Mouse (Mus musculus): ENCODE measurements around the gene Strn3.

Strn3 gene

DNA sequence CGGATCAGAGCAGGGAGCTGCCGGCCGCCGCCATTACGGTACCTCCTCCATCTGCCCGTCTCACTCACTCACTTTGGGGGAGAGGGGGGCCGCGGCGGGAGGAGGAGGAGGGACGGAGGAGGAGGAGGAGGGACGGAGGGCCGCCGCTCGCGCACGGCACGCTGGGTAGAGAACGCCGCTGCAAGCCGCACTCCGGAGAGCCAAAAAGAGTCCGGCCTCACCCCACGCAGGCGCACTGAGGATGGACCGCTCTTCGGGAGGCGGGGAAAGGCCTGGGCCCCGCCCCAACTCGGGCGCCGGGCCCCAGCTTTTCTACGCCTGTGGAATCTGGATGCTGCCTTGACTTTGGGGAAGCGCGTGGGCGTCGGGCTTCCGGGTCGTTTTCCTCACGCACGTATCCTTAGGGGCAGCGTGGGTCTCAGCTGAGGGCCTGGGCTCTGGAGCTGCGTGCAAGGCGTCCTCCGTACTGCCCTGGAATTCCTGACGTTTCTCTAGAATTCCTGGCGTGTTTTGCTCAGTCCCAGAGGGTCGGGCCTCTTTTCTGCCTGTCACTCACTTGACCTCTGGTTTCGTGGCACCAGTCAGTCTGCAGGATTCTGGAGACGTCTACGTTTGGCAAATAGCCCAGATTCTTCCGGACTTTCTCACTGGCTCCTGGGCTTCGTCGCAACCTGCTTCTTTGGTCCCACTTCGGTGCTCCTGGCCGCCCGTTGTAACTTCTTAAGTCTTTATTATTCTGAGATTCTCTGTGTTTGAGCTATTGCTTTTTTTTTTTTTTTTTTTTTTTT lies at the start of gene Strn3:
Strn3 (minus strand) TSS at position 53 of the 788 bp plus-strand sequence.
- peak; percentile 97 for DNase-seq

DNA sequence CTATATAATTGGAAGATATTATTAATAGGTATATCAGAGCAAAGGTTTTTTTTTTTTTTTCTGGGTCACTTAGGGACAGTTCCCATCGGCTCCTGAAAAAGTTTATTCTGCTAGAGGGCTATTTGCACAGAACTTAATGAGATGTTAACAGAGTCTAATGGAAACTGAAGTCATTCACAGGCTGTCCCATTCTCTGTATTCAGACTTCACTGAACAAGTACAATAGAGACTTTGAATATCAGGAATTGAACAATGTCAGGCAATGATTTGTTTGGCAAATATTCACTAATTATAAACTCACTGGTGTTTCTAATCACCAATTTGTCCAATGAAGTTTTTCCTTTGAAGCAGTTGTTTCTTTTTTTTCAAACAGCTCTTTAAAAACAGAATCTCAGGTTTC lies 45.1 kb upstream of the Strn3 start:
- no peak for DNase-seq

DNA sequence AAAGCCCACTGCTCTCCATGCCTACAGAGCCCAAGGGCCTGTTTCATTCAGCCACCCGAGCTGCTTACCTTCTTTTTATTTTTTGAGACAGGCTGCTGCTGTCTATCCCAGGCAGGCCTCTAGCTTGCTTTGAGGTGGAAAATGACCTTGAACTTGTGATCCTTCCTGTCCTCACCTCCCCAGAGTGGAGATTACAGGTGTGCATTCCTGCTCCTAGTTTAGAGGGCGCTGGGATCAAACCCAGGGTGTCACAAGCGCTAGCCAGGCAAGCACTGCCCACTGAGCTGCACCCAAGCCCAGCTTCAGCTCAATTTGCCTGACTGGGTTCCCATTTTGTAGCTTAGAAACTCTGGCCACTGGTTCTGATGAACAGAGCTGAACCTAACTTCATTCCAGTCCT lies 44.7 kb upstream of the Strn3 start:
- no peak for DNase-seq

DNA sequence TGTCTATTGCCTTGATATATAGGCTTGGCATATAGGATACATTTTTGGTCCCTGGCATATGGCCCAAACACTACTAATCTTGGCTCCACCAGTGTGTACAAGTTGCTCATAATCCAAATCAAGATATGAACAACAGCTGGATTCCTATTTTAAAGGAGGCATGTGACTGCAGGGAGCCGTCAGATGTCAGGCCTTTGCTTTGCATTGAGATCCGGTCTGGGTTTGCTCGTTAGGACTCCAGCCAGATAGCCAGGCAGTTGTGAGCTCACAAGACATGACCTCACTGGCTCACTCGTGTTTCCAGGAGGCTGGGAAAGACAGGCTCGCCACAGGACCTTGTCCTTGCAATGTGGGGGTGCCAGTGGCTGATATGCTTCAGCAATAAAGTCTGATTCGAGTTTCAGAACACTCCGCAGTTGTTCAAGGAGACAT lies 44.2 kb upstream of the Strn3 start:
- no peak for DNase-seq

DNA sequence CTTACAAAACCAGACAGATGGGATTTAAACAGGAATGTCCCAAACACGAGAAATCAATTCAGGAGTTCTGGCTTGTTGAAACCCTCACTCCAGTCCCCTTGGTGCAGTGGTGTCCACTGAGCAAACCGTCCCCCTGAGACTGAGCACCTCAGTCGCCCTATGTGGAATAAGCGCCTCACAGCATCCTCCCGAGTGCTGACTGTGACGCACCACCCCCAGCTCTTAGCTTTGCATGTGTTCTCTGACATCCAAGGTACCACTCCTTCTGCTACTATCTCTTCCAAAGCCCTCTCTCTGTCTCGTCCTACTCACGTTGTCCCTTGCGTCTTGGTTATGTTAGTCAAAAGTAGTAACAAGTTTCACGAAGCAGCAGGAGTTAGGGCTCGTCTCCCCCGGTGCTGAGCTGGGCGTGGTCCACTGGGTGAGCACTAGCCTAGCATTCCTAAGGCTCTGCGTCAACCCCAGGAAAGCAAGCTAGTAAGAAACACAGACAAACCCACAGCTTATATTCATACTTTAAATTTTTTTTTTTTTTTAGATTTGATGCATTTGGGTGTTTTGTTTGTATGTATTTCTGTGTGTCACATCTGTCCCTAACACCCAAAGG lies 43.0 kb upstream of the Strn3 start:
- DNase-seq, result no peak

DNA sequence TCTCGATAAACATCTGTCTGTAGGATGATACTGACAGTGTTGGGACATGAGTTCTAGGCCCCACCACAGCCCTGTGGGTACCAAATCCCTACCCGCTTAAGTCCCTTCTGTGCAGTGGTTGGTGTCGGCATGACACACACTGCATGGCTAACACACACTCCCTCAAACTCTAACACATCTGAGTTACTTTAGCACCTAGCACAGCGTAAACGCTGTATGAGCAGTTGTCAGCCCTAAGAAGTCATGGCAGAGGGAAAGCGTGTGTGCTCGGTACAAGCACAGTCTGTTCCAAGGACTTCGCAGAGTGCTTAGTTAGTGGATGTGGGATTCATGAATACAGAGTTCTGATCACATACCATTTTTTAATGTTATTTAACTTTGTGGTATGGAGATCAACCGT lies 38.1 kb upstream of the Strn3 start:
- no peak for DNase-seq

DNA sequence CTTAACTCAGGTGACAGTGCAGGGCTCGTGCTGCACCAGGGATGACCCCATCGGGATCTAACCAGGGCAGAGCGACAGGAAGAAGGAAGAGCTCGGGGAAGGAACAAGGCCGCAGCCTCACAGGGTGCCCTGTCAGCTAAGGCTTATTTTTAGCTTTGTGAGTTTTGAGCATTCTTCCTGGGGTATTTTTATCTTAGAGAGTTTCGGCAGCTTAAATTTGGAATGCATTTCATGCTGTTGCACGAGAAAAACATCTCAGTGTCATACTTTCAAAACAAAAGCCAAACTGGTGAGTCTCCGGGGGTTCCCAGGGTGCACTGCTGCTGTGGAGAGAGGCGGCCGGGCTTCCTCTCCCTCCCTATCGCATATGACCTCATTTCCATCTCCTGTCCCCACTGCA lies 37.4 kb upstream of the Strn3 start:
- no peak for DNase-seq

DNA sequence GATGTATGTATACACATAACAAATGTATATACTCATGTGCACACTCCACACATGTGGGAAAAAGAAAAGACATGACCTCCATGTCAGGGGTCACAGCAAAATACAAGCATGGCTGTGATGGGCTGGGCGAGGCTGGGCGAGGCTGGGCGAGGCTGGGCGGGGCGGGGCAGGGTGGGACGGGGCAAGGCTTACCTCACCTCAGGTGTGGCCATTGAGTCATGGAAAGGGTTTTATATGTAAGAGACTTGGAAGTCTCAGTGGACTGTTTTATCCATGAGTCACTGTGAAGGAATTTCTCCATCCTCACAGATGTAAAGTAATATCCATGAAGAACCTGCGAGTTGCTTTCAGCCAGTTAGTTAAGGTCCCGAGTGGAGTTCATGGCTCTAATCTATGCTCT lies 30.1 kb upstream of the Strn3 start:
- no peak for DNase-seq

DNA sequence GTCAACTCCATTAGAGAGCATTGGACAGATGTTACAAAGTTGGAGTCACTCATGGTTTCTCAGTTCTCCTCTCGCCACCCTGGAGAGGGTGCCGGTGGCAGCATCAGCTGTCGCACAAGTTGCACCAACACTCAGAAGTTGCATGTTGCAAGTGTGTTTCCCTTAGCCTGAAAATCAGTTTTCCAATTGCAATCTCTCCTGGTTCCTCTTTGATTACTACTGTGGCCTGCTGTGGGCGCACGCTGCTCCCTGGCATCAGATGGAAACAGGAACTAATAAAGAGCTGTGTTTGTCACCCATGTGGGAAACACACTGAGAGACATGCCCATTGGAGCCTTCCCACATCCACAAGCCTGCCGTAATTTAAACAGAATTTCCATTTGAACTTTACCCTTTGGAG lies 26.9 kb upstream of the Strn3 start:
- no peak for DNase-seq

DNA sequence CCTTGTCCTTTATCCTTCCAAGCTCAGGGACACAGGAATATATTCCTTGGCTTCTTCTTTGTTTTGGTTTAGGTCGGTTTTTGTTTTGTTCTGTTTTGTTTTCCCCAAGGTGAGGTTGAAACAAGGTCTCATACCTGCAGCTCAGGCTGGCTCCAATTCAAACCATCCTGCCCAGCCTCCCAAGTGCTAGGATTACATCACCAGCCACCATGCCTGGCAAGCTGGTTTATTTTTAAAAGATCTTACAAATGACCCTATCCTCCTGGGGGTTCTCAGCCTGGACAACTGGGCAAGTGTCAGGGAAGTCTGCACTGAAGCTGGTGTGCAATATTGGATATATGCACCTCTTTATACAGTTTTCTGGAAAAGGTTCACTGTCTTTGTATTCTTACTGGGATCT lies 21.0 kb upstream of the Strn3 start:
- peak; percentile 31 to 37 for DNase-seq

DNA sequence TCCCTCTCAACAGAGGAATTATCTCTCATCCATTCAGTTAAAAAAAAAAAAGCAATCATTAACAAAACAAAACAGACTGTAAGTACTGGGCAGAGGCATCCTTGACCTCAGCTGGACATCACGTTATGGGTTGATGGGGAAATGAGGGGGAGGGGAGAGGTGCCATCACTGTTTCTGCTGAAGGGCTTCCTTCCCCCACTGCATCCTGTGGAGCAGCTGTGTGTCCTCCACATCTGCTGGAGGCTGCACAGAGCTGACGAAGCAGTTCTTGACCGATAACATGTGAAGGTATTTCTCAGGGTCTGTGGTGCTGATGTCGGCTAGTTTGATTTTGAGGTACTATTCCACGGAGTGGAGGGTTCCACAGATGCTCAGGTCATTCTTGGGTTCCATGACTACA lies 18.5 kb upstream of the Strn3 start:
- no peak for DNase-seq

DNA sequence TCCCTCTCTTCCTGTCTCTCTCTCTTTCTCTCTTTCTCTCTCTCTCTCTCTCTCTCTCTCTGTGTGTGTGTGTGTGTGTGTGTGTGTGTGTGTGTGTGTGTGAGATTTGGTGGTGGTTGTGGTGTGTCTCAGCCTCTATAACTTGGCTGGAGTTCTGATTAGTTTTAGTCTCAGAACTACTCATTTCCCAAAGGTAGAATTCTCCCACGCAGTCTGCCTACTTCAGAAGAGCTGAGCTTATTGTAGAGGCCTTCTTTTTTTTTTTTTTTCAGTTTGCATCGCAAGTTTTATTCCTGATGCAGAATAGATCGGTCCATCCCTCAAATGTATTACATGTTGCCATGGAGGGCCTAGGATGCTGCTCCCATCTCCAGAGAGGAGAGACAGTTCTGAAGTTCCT lies 18.0 kb upstream of the Strn3 start:
- no peak for DNase-seq

DNA sequence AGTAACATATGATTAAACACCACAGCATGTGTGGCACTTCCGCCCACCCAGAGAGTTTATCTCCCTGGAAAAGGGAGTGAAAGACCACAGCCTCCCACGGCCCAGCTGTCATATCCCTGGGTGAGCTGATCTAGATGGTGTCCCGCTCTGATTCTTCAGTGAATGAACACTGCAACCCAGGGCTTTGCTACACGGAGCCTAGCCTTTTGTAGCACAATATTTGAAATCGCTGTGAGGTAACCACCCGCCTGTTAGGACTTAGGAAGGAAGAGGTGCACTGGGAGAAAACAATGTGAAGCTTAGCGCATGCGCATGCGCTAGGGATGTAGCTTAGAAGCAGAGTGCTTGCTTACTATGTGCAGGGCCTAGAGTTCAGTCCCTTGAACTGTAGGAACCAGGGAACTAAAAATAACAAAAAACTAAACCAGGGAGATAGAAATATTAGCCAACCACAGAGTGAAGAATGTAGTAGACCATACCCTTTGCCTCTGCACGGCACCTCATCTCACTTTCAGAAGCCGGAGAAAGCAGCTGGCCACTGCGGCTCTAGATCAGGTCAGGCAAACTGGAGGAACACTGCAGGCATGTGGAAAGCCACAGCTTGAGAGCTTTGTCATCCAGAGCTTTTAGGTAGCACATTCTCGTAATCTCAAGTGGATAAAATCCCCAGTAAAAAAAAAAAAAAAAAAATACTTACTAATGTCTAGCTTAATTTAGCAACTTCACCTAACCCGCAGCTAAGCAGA lies 17.4 kb upstream of the Strn3 start:
- no peak for DNase-seq

DNA sequence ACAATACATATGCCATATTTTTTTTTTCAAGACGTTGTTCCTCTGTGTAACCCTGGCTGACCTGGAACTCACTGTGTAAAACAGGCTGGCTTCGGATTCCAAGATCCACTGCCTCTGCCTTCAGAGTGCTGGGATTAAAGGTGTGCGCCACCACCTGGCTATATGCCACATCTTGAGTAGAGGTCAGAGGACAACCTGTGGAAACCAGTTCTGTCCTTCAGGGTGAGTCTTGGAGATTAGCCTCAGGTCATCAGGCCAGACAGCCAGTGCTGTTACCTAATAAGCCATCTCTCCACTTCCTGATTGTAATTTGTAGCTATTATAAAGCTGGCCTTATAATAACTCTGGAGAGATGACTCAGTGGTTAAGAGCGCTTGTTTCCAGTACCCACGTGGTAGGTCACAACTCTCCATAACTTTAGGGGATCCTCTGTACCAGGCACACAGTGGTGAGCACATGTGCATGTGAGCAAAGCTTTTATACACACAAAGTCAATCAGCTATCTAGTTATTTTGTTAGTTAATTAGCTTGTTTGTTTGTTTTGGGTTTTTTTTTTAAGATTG lies 15.1 kb upstream of the Strn3 start:
- DNase-seq, result no peak

DNA sequence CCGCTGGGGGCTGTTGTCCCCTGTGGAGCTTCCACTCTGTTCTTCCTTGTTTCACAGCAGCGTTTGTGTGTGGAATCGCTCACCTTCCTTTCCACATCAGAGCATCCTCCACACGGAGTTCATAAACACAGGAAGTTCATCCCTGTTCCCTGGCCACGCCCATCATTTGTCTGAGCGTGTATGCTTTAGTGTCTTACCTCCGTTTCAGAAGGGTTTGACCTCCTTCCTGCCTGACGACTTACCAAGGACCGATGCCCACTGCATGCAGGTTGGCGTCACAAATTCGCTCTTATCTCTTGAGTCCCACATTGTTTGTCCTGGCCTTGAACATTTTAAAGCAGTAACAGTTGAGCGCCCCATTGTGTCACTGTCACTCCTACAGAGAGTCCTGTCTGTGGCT lies 14.1 kb upstream of the Strn3 start:
- DNase-seq, result no peak

DNA sequence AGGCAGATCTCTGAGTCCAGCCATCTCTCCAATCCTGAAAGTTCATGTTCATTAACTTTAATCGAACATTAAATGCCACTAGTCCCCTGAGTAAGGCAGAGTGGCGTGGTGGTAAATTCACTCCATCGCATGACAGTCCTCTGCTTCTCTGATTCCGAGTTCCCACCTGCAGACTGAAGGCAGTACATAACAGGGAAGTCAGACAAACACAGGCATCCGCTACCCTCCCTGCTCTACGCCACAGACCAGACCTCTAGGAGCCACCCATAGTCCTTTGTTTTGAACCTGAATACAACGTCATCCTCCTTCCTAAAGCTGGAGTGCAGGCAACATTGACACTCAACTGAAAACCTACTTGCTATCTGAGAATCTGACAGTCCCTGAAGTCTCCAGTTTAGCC lies 12.9 kb upstream of the Strn3 start:
- no peak for DNase-seq

DNA sequence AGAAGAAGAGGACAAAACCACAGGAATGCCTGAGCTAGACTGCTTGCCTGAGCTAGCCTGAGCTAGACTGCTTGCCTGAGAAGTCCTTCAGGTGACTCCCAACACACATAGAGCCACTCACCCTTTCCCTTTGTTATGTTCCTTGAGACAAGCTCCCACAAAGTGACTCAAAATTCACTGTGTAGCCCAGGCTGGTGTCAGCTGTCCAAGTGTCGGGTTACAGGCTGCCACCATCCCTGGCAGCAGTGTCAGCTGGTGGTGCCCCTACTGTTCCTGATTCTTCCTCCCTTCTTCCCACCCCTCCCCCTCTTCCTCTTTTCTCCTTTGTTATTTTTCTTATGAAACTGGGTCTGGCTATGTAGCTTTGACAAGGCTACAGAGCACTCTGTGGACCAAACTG lies 12.2 kb upstream of the Strn3 start:
- no peak for DNase-seq

DNA sequence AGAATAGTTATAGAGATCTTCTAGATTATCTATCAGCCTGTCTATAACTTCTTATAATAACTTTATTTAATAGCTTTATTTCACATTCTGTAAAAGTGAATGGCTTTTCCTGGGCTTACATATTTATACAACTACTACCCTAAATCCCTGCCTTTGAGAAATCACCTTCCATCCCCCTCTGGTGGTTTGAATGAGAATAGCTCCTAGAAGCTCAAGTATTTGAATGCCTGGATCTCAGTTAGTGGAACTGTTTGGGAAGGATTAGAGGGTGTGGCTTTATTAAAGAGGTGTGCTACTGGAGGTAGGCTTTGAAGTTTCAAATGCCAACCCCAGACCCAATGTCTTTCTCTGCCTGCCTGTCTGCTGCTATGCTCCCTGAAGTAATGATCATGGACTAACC lies 10.0 kb upstream of the Strn3 start:
- no peak for DNase-seq

DNA sequence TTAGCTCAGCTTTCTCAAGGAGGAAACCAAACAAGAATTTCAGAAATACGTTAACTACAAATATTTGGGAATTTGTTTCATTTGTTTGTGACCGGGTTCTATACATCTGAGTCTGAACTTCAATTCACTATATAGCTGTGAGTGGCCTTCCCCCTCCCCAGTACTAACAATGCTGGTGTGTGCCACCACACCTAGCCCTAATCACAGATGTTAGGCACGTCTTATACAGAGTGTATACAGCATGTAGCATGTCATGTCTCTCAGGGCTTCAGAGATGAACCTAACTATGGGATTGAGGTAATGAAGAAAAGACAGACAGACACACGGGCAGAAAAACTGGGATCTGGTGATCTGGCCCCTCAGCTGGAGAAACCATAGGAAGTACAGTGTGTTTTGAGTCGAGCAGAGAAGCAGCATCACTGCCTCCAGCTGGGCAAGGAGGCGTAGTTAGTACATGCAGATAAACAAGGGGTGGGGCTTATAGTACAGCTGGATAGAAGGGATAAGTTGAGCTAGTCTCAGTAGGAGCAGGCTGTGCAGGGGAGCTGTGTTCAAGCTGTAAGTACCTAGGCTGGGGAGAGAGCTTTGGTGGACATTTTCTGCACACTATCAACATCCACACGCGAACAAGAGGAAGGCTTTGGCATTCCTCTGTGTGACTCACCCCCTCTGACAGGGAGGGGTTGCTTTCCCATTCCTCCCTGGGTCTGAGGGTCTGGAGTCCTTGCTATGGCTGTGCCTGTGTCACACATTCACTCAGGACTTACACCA lies 8.1 kb upstream of the Strn3 start:
- no peak for DNase-seq

DNA sequence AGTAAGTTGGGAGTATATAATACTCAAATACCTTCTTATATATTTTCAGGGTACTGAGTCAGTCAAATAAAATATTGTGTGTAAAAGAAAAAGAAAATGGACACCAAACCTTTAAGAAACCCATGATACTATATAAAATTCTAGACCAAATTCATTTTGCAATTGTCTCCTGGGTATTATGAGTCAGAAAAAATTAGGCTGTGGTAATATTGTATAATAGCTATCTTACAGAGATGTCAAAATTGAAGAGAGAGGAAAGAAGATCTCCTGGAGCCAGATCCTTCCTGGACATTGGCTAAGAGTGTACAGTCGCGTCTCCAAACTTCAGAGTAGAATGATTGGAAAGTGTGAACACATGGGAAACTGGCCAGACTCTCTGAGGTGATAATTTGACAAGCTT lies 4.5 kb upstream of the Strn3 start:
- no peak for DNase-seq

DNA sequence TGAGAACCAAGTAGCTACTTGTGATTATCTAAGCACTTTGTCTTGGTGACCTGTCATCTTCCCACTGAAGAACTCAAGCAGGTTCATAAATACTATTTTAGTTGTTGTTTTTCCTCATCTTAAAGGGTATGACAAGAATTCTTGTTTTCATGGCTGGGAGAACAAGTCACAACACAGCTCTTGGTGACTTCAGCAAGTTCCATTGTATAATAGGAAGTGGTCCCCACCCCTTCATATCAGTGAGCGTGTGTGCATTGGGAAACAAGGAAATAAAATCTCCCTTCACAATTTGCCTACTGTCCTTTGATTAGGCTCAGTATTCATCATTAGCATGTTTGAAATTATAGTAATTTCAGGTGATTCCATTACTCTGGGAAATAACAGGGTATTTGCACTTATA lies 3.3 kb upstream of the Strn3 start:
- no peak for DNase-seq

DNA sequence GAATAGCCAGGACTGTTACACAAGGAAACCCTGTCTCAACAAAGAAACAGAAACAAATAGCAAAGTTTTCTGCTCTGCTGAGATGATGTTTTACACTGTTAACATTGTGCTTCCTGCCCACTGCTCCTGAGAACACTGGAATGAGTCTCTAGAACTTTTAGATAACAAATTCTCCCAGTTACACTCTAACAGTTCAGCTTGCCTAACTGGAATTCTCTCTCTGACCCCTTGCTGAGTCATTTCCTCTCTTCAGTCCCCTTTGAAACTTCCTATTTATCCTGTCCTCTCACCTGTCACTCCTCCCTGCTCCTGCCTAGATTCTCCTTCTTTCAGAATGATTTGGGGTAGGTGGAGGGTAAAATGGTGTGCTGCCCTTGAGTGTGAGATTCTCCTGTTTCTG lies 2.4 kb upstream of the Strn3 start:
- no peak for DNase-seq

DNA sequence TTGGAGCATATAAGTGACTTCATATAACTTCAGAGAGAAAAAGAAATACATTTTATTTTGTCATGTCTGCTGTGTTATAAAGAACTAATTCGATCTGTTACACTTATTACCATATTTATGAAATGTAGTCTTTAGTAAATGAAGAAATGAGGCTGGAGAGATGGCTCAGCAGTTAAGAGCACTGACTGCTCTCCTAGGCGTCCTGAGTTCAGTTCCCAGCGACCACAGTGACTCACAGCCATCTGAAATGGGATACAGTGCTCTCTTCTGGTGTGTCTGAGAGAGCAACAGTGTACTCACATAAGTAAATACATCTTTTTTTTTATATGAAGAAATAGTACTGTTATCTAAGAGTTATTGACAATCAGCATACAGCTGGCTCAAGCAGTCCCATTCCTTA lies 1.7 kb upstream of the Strn3 start:
- DNase-seq, result no peak

All from cerebellum, adult 18-20 months (tissue).